In genomic region chr9:65834628-65835354, GRCm38 (mm10) we compare ENCODE assay signal across 15 mouse cellular contexts. TPM values are rescaled to one million over a fixed set of nuclear protein-coding genes. Genes with fewer than 3 reads are reported as not detected.
DNase-seq lines count a peak whose midpoint lies in the region; ATAC-seq lines count a peak whose summit lies in the region.
"Had no signal": no experiment of that assay in that cellular context is flagged by ENCODE, and none has a peak within 500 bp of the region (broad histone marks: within the 10 kb centered on the region; RNA-seq: fewer than 3 reads in every experiment).

No protein-coding gene starts in this region.

- H3K36me3 ChIP-seq in hindbrain, embryonic 12.5 days = peaks cover 8% of the 10 kb centered on the region; the same call in 1 of the 2 replicates

- intact Hi-C loops in left cerebral cortex, postnatal 4 days (cut with DNase I) = no loop called here

- H3K4me2 ChIP-seq in hindbrain, embryonic 12.5 days (replicated peaks) = no peak overlapping the region

- peak; percentile 12 for DNase-seq in left cerebral cortex, postnatal 4 days
- DNase-seq in left cerebral cortex, adult 11 months (ENCODE audit: low spot score) = no peak
- DNase-seq in Muller cell, postnatal 12 days (ENCODE audit: inconsistent ontology term) = peak; percentile 75
- peak; percentile 76 for DNase-seq in brain, adult 2 months (ENCODE audit: low read depth, low spot score)
- DNase-seq in right cerebral cortex, postnatal 36 days (ENCODE audit: low spot score in 2 of 2) = no peak
- no peak for DNase-seq in kidney, postnatal 25 days
- DNase-seq: adrenal gland, postnatal 10 days; cerebellum, adult 11-12 months; gastrocnemius, adult 2 months; kidney, postnatal 10 days had no signal

- no peak overlapping the region for H3K4me3 ChIP-seq in hindbrain, embryonic 12.5 days
- H3K4me3 ChIP-seq: erythroblast, embryonic 14.5 days; gastrocnemius, adult 2 months; heart, embryonic 10.5 days had no signal

- H3K27ac ChIP-seq in hindbrain, embryonic 12.5 days = peak overlapping the region; percentile 67; the same call in 1 of the 2 replicates
- H3K27ac ChIP-seq: gastrocnemius, adult 2 months; heart, embryonic 10.5 days; liver, embryonic 14.5 days had no signal

- 62% methylated on average over 10 of the region's 10 CpGs for WGBS in hindbrain, embryonic 12.5 days

- peaks cover 25% of the 10 kb centered on the region for H3K4me1 ChIP-seq in hindbrain, embryonic 12.5 days
- H3K4me1 ChIP-seq: heart, embryonic 10.5 days had no signal

- H3K27me3 ChIP-seq in hindbrain, embryonic 12.5 days = no peaks in the 10 kb centered on the region

- no peak for ATAC-seq in hindbrain, embryonic 12.5 days (ENCODE audit: low FRiP score)
- ATAC-seq in inflammation-experienced regulatory T-cells, adult 6 months = no peak

- H3K9ac ChIP-seq in hindbrain, embryonic 12.5 days = no peak overlapping the region
- H3K9ac ChIP-seq: liver, embryonic 14.5 days had no signal

- H3K9me3 ChIP-seq in hindbrain, embryonic 12.5 days (replicated peaks) = no peaks in the 10 kb centered on the region
- H3K9me3 ChIP-seq: heart, embryonic 10.5 days had no signal

RNA-seq across cellular contexts. Expression of gene Zfp609, which starts 7.4 kb away (rescaled TPM):
- 10 to 100 TPM; 59.4 to 65.0 TPM for total RNA-seq in left cerebral cortex, postnatal 4 days (2021)
- 11.3 and 14.0 TPM in 2 replicates for polyA plus RNA-seq in hindbrain, embryonic 12.5 days (2016; fragmentation: Nextera tagmentation; extraction: Ambion mirVana)
- polyA plus RNA-seq in inflammation-experienced regulatory T-cells, adult 6 months (2017; shearing (Covaris generic)) = 1 to 10 TPM; 2.3 to 4.2 (median 2.9) TPM

RNA-seq across cellular contexts. Expression of gene Pclaf, which starts 55.2 kb away (rescaled TPM):
- total RNA-seq in left cerebral cortex, postnatal 4 days (2021) = 1 to 10 TPM; 7.0 to 8.5 TPM
- polyA plus RNA-seq in hindbrain, embryonic 12.5 days (2016; fragmentation: Nextera tagmentation; extraction: Ambion mirVana) = 117 and 128 TPM in 2 replicates
- polyA plus RNA-seq in inflammation-experienced regulatory T-cells, adult 6 months (2017; shearing (Covaris generic)) = 100 to 1,000 TPM in 1 of 3 experiments, 10 to 100 TPM in 2; 17.1 to 222 (median 21.6) TPM
- total RNA-seq: gastrocnemius, adult 2 months had no signal

Comparison
In these comparisons a context has a peak if more than half of its experiments do, and no peak if none do; other contexts are left out.
1. DNase-seq: peak in left cerebral cortex, postnatal 4 days (single experiment), Muller cell, postnatal 12 days (single experiment) and brain, adult 2 months (single experiment); none in left cerebral cortex, adult 11 months (single experiment), right cerebral cortex, postnatal 36 days (0 of 2) and kidney, postnatal 25 days (0 of 2).